Mouse (Mus musculus) heart, adult 2 months (tissue): ENCODE data around the gene Txnrd2.

ENCODE experiments used
- CTCF ChIP-seq: fragments of 200-600 bp; IDR thresholded peaks from 2 replicates; pipeline ENCODE4 v1.8.1; 2022; ENCODE audit warnings: antibody characterized with exemption, mild to moderate bottlenecking, moderate library complexity
- POLR2A ChIP-seq: fragments of 200-500 bp; IDR thresholded peaks from 2 replicates; pipeline ENCODE4 v1.6.1; 2011; ENCODE audit warnings: mild to moderate bottlenecking, low read depth, low read length, control low read depth; ENCODE audit not compliant: insufficient read depth

DNA sequence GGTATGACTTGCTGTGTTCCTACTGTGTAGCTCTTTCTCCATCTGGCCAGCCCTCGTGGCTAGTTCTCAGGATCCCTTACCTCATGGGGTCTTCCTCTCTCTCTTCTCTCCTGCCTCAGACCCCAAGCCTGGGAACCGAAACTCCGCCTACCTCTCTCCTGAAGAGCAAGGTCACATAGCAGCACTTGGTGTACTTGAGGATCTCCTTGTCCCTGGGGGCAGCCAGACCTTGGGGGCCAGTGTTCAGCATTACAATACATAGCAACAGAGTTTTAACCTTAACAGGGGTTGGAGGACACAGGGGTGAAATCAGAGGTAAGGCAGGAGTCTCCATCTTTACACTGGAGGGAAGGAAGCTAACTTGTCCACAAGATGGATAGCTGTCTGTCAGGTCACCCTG, 39.2 kb upstream of the Txnrd2 start:
- TF ChIP-seq CTCF = no peak
- no peak for TF ChIP-seq POLR2A
